In genomic region chr2:118711038-118711494, GRCm38 (mm10) we compare ENCODE assay signal across 8 mouse cellular contexts. TPM values are rescaled to one million over a fixed set of nuclear protein-coding genes. Genes with fewer than 3 reads are reported as not detected.
DNase-seq lines count a peak whose midpoint lies in the region; ATAC-seq and TF ChIP-seq lines count a peak whose summit lies in the region.

No protein-coding gene starts in this region.

- H3K4me1 ChIP-seq in stomach, postnatal 0 days (replicated peaks; ENCODE audit: control insufficient read depth, insufficient read depth) = no peaks in the 10 kb centered on the region; the same call in 1 of the 2 replicates

- H3K4me2 ChIP-seq in stomach, postnatal 0 days (replicated peaks; ENCODE audit: low read depth) = peak overlapping the region; percentile 65

- no peaks in the 10 kb centered on the region for H3K9me3 ChIP-seq in stomach, postnatal 0 days (ENCODE audit: control insufficient read depth, low read length)

- no peak for TF ChIP-seq CTCF in layer of hippocampus, adult 2 months (conservative IDR thresholded peaks at IDR 0.05)
- TF ChIP-seq CTCF in stomach, postnatal 0 days (IDR thresholded peaks at IDR 0.05; ENCODE audit: low read depth) = no peak

- intact Hi-C loops in gastrocnemius, postnatal 14 days (cut with DNase I; ENCODE audit: low total_unique reads) = no loop called here

- under 1% methylated on average over 33 of the region's 36 CpGs for WGBS in stomach, postnatal 0 days

- H3K36me3 ChIP-seq in stomach, postnatal 0 days (ENCODE audit: control insufficient read depth, insufficient read depth, low read length) = no peaks in the 10 kb centered on the region

- H3K27ac ChIP-seq in layer of hippocampus, adult 2 months = peak overlapping the region; percentile 14; the same call in 1 of the 2 replicates
- H3K27ac ChIP-seq in stomach, postnatal 0 days (replicated peaks) = no peak overlapping the region

- peak overlapping the region; percentile 45; the same call in 1 of the 2 replicates for H3K9ac ChIP-seq in stomach, postnatal 0 days (ENCODE audit: low read length)

- DNase-seq in layer of hippocampus, adult 2 months (ENCODE audit: low spot score in 2 of 2) = no peak
- DNase-seq in layer of hippocampus, adult 9-11 months = no peak
- peak; percentile 42 for DNase-seq in brain, embryonic 18.5 days (ENCODE audit: low read depth, low spot score)
- peak; percentile 56 for DNase-seq in gastrocnemius, postnatal 14 days
- peak; percentile 73 to 80 for DNase-seq in kidney, postnatal 4 days
- peak; percentile 49 for DNase-seq in mesoderm, embryonic 11.5 days (ENCODE audit: low read depth, low spot score)
- peak; percentile 70 for DNase-seq in stomach, postnatal 0 days (ENCODE audit: low spot score)
- DNase-seq in MN1 (ENCODE audit: low spot score) = no peak

- TF ChIP-seq EP300 in stomach, postnatal 0 days (optimal IDR thresholded peaks at IDR 0.05) = no peak

- peak overlapping the region; percentile 45 for H3K4me3 ChIP-seq in layer of hippocampus, adult 2 months
- peak overlapping the region; percentile 35 for H3K4me3 ChIP-seq in stomach, postnatal 0 days (ENCODE audit: low read depth, low read length)

- peaks cover 6% of the 10 kb centered on the region; the same call in 1 of the 2 replicates for H3K27me3 ChIP-seq in stomach, postnatal 0 days (ENCODE audit: control insufficient read depth, insufficient read depth, low read length)

- peak; percentile 73 for ATAC-seq in stomach, postnatal 0 days (ENCODE audit: low FRiP score, low TSS enrichment)

RNA-seq across cellular contexts. Expression of gene Ankrd63, which starts 7.3 kb away (rescaled TPM):
- total RNA-seq in layer of hippocampus, adult 2 months (2021) = 10 to 100 TPM; 14.8 to 15.5 TPM
- total RNA-seq in gastrocnemius, postnatal 14 days (2021) = not detected
- polyA plus RNA-seq in stomach, postnatal 0 days (2015; fragmentation: Nextera tagmentation; extraction: Ambion mirVana) = 0.11 and 0.27 TPM in 2 replicates

RNA-seq across cellular contexts. Expression of gene Plcb2, which starts 17.2 kb away (rescaled TPM):
- 1 to 10 TPM; 2.3 to 2.6 TPM for total RNA-seq in layer of hippocampus, adult 2 months (2021)
- under 1 TPM; 0.08 to 0.27 TPM for total RNA-seq in gastrocnemius, postnatal 14 days (2021)
- polyA plus RNA-seq in stomach, postnatal 0 days (2015; fragmentation: Nextera tagmentation; extraction: Ambion mirVana) = 0.58 and 0.64 TPM in 2 replicates

RNA-seq across cellular contexts. Expression of gene Inafm2, which starts 34.5 kb away (rescaled TPM):
- 10 to 100 TPM; 62.1 to 66.7 TPM for total RNA-seq in layer of hippocampus, adult 2 months (2021)
- total RNA-seq in gastrocnemius, postnatal 14 days (2021) = 1 to 10 TPM; 5.3 TPM
- 33.8 and 36.7 TPM in 2 replicates for polyA plus RNA-seq in stomach, postnatal 0 days (2015; fragmentation: Nextera tagmentation; extraction: Ambion mirVana)

RNA-seq across cellular contexts. Expression of gene Pak6, which starts 48.0 kb away (rescaled TPM):
- total RNA-seq in layer of hippocampus, adult 2 months (2021) = 10 to 100 TPM; 57.5 to 65.7 TPM
- total RNA-seq in gastrocnemius, postnatal 14 days (2021) = under 1 TPM; 0.07 to 0.14 TPM
- 3.7 and 5.3 TPM in 2 replicates for polyA plus RNA-seq in stomach, postnatal 0 days (2015; fragmentation: Nextera tagmentation; extraction: Ambion mirVana)

RNA-seq across cellular contexts. Expression of gene Ccdc9b, which starts 51.4 kb away (rescaled TPM):
- 1 to 10 TPM; 7.6 to 9.6 TPM for total RNA-seq in layer of hippocampus, adult 2 months (2021)
- total RNA-seq in gastrocnemius, postnatal 14 days (2021) = 1 to 10 TPM; 6.8 to 6.9 TPM
- polyA plus RNA-seq in stomach, postnatal 0 days (2015; fragmentation: Nextera tagmentation; extraction: Ambion mirVana) = 2.9 TPM in 2 replicates

Comparison
In these comparisons a context has a peak if more than half of its experiments do, and no peak if none do; other contexts are left out.
1. DNase-seq: peak in brain, embryonic 18.5 days (single experiment), gastrocnemius, postnatal 14 days (single experiment), kidney, postnatal 4 days (2 of 2), mesoderm, embryonic 11.5 days (single experiment) and stomach, postnatal 0 days (single experiment); none in layer of hippocampus, adult 2 months (0 of 2), layer of hippocampus, adult 9-11 months (single experiment) and MN1 (single experiment).
2. RNA of gene Ankrd63, which starts 7.3 kb away (total RNA-seq): 14.8 to 15.5 TPM in layer of hippocampus, adult 2 months; not detected in gastrocnemius, postnatal 14 days; every median in the first group is over 10 times any median in the second.
3. RNA of gene Inafm2, which starts 34.5 kb away (total RNA-seq): 62.1 to 66.7 TPM in layer of hippocampus, adult 2 months; 5.3 TPM in gastrocnemius, postnatal 14 days; every median in the first group is over 4 times any median in the second.